Mouse (Mus musculus) frontal cortex, adult 2 months (tissue): ENCODE results near the gene 4930435E12Rik. TPM values are rescaled to one million over a fixed set of nuclear protein-coding genes. Genes with fewer than 3 reads are reported as not detected.

Experiments used
- DNase-seq, 2 experiments: peaks; one replicate each; pipeline ENCODE4 v3.0.0; 2022; ENCODE audit warnings: low spot score in 1 of 2; ENCODE audit errors: extremely low spot score in 1 of 2
- polyA plus RNA-seq: library from polyadenylated mRNA; depleted of rRNA; stranded (reverse); fragments of >200 nt; gene quantifications from 2 replicates; pipeline ENCODE4 v1.2.3, GENCODE M21; 2012; rRNA removed

The 4930435E12Rik gene
- polyA plus RNA-seq, 1 experiment: not detected

GRCm38 (mm10) chr16:38772906-38773496 is 55.5 kb downstream of the 4930435E12Rik start:
- DNase-seq: no peak

GRCm38 (mm10) chr16:38771145-38771544 is 57.4 kb downstream of the 4930435E12Rik start:
- DNase-seq: no peak

- DNase-seq: no peak
Observed at GRCm38 (mm10) chr16:38769529-38769928, 59.0 kb downstream of the 4930435E12Rik start.

GRCm38 (mm10) chr16:38768386-38768785 is 60.2 kb downstream of the 4930435E12Rik start:
- no peak for DNase-seq

GRCm38 (mm10) chr16:38767761-38768160 is 60.8 kb downstream of the 4930435E12Rik start:
- peak in 1 of 2 experiments; percentile 39 for DNase-seq

- DNase-seq: no peak
Observed at GRCm38 (mm10) chr16:38766671-38767070, 61.9 kb downstream of the 4930435E12Rik start.

- DNase-seq: no peak
Observed at GRCm38 (mm10) chr16:38763508-38763907, 65.0 kb downstream of the 4930435E12Rik start.

- DNase-seq: no peak
Observed at GRCm38 (mm10) chr16:38762401-38762800, 66.1 kb downstream of the 4930435E12Rik start.

Other genes starting within 250 kb of the 4930435E12Rik start
- gene Arhgap31, start 115.5 kb downstream of the 4930435E12Rik start, polyA plus RNA-seq: 12.1 and 12.3 TPM in 2 replicates
- 21.4 and 22.1 TPM in 2 replicates for gene B4galt4, start 86.5 kb downstream of the 4930435E12Rik start, polyA plus RNA-seq
- gene Upk1b, start 28.4 kb downstream of the 4930435E12Rik start, polyA plus RNA-seq: 1.9 and 2.9 TPM in 2 replicates
- 35.6 and 37.4 TPM in 2 replicates for gene Igsf11, start 63.9 kb upstream of the 4930435E12Rik start, polyA plus RNA-seq